Mouse (Mus musculus): ENCODE measurements around the gene Atrip.

Atrip gene

DNA sequence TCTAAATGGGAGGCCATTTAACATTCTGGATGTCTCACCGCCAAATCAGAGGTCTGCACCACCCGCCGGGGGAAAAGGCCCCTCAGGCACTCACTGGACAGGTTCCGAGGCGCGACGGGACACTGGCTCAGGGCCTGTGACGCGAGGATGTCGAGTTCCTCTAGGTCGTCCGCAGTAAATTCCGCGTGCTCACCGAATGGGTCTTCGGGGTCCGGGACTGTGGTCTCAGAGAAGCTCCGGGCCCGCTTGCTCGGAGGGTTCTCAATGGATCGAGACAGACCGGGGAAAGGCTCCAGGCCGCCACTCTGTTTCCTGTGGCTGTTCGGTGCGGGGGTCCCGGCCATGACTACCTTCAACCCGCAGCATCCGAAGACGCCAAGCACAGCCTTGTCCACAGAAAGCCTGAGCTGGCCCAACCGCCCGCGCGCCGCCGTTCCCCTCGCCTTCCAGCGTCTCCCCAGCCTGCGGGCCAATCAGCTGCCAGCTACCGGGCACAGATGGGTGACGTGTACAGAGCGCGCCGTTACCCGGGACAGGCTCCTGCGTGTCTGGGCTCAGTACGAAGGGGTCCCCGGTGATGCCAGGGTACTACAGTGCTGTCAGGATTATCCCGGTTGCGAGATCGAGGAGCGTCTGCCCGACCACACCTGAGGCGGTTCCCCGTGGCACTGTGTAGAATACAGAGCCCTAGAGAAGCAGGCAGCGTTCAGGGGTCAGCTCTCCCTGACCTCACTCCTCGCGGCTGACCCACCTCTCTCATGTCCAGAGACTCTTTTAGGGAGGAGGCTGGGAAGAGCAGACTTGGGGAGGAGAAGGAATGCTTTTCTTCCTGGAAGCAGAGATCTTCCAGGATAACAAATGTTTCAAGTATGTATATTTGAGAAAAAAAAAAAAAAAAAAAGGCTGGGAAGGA is at the start of gene Atrip:
TSS of gene Atrip (minus strand) at position 464 of the 913 bp plus-strand sequence.
- peak; percentile 94 for DNase-seq

DNA sequence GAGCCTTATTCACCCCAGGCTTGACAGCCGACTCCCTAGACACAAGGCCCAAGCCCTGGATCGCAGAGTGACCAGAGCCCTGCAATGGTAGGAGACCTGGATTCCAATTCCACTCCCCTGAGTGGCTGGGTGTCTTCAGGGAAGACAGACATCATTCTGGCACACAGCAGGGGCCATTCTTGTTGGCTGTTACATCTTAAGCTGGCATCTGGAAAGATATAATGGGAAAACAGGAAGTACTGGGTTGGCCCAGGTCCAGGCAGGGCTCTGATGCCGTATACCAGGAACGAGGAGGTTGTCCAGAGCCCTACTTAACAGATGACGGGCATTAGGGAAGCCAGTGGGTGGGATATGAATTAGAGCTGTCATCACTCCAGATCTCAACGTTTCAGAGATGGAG is 49.3 kb upstream of the Atrip start:
- peak; percentile 20 for DNase-seq

DNA sequence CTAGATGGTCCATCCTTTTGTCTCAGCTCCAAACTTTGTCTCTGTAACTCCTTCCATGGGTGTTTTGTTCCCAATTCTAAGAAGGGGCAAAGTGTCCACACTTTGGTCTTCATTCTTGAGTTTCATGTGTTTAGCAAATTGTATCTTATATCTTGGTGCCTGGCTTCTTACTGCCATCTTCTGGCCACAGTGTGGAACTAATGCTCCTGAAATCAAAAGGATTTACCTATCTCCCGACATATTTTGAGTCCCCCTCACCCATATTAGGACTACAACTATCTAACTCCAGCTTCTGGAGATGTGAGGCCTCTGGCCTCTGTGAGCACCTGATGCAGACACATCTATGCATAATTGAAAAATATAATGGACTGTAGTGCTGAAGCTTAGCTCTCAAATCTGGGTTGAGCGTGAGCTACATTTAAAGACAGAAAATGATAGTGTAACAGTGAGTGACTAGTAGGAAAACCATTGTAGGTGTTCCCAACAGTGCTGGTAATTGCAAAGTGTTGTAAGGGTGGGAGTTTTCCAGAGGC is 48.7 kb upstream of the Atrip start:
- DNase-seq: peak; percentile 66

DNA sequence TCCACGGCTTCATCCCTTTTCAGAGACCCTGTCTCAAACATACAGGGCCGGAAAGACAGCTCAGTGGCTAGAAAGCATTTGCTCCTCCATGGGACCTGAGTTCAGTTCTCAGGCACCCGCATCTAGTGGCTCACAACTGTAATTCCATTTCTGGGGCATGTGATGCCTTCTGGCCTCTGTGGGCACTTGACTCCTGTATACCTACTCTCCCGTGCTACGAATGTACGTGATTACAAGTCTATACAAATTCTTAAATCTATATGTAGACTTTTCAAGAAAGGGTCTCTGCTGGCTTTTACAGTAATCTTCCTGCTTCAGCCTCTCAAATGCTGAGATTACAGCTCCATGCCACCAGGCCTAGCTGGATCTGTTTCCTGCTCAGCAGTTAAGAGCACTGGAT is 47.0 kb upstream of the Atrip start:
- DNase-seq: no peak

DNA sequence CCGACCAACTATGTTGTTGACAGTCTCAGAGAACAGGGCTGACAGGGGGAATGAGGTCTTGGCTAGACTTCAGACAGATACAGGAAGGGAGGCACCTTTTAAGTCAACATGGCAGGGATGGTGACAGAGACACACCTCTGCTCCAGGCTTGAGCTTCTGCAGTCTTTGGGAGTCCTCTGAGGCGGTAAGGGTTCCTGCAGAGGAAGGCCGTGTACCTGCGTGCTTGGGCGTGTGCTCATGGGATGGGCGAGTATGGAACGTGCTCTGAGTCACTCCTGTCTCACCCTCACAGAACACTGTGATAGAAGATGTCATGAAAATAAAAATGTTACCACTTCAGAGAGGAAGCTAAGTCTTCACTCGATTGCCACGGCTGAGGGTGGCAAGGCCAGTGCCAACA is 45.6 kb upstream of the Atrip start:
- no peak for DNase-seq

DNA sequence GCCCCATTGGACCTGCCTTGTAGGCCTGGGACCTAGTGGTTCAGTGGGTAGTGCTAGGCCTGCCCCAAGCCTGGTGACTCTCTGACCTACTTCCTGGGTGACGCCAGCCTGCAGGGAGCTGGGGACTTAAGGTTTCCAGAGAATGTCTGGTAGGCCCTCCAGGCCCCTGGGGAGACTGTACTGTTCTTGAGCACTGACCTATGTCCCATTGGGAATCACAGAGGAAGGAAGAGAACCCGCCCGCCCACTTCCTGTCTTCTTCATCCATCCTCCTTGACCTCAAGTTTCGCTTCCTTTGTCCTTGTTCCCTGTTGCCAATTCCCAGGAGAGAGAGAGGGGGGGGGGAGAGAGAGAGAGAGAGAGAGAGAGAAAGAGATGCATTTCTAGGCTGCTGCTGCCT is 44.2 kb upstream of the Atrip start:
- no peak for DNase-seq

DNA sequence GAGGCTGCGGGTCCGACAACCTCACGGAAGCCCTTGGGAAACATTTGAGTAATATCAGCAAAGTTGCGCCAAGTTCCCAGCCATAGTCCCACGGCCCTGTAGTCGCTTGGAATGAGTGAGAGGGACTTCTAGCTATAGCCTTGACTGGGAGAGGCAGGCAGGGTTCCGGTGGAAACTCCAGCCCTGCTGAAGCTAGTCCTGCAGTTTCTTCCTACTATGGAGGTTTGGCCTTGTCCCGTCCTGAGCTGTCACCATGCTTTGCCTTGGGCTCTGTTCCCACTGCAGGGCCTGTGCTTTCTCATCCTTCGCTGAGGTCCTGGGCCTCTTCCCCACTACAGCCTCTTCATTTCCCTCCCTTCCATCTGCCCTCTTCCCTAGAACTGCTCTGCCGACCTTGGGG is 42.3 kb upstream of the Atrip start:
- no peak for DNase-seq

DNA sequence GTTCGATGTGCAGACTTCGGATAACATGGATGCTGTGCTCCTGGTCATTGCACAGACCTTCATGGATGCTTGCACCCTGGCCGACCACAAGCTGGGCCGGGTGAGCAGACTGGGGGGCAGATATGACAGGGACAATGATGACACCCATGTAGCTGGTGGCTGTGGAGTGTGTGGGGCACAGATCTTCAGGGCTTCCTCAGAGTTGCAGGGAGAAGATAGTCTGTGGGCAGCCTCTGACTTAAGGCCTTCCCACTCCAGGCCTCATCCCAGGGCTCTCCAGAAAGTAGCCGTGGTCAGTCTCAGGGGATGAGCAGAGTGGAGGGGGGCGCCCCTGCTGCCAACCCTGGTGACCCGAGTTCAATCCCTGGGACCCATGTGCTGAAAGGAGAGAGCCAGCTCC is 40.9 kb upstream of the Atrip start:
- DNase-seq: no peak

DNA sequence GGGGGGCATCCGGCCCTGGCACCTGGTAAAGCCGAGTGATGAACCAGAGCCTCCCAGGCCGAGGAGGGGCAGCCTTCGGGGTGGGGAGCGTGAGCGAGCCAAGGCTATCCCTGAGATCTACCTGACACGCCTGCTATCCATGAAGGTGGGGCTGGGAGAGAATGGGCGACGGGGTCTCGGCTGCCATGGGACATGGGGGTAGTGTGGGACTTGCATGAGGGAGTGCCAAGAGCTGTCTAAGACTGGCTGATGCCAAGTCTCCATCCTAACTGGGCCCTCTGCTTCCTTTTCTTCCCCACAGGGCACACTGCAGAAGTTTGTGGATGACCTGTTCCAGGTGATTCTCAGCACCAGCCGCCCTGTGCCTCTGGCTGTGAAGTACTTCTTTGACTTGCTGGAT is 40.4 kb upstream of the Atrip start:
- no peak for DNase-seq

DNA sequence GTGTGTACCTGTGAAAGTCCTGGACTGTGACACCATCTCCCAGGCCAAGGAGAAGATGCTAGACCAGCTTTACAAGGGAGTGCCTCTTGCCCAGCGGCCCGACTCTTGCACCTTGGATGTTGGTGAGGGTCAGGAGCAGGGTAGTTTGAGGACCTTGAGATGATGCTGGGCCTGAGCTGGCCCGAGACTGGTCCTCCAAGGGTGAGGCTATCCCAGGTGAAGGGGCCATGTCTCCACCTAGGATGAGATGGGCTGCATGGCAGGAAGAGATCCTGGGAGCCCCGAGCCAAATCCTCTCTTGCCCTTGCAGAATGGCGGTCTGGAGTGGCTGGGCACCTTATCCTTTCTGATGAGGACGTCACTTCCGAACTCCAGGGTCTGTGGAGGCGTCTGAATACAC is 39.4 kb upstream of the Atrip start:
- no peak for DNase-seq

DNA sequence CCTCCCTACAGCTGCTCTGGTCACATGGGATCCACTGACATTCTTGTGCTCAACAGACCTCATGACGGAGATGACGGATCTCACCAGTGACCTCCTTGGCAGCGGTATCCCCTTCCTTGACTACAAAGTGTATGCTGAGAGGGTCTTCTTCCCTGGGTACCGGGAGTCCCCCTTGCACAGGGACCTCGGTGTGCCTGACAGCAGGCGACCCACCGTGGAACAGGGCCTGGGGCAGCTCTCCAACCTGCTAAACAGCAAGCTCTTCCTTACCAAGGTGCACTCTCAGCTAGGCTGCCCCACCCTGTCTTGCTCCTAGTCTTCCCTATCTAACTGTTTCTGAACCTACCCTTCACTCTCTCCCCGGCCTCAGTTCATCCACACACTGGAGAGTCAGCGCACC is 37.7 kb upstream of the Atrip start:
- no peak for DNase-seq

DNA sequence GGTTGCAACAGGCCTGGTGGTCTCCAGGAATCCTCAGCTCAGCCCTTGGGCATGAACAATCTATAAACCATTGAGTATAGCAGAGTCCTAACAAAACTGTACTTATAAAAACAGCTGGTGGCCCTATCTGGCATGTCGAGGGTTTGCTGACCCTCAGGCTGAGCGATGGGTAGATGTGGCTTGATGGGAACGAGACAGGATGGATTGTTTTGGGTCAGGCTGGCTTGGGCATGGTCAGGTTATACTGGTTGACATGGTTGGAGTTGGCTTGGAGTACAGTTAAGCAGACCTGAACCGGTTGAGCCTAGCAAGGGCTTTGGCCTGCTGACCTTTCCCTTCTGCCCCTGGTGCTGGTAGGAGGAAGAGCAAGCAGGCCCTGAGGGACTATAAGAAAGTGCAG is 37.2 kb upstream of the Atrip start:
- no peak for DNase-seq

DNA sequence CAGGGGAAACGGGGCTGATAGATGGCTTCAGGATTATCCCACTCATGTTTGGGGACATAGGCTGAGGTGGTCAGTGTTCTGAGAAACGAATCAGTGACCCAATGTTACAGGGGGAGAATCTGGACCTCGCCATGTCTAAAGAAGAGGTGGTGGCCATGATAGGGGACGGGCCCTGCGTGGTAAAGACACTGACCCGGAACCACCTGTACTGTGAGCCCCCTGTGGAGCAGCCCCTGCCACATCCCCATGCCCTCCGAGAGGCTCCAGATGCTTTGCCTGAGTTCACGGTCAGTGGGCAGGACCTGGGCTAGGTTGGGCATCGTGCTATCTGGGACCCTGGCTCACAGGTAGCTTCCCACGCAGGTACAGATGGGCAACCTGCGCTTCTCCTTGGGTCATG is 36.3 kb upstream of the Atrip start:
- DNase-seq: no peak

DNA sequence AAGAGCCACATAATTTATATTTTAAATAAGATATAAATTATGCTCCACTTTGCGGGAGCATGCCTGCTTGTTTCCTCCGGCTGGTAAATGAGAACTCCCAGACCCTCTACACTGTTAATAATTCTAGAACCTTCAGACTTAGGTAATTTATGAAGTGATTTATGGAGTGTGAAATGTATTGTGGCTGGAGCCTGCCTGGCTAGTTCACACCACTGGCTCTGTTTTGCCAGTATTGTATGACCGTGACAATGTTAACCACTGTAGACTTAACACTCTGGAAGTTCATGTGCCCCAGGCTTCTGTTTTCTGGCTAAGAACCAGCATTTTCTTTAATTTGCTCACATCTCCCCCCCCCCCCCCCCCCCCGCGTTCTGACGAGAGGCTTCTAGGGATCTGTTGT is 33.4 kb upstream of the Atrip start:
- DNase-seq: no peak

DNA sequence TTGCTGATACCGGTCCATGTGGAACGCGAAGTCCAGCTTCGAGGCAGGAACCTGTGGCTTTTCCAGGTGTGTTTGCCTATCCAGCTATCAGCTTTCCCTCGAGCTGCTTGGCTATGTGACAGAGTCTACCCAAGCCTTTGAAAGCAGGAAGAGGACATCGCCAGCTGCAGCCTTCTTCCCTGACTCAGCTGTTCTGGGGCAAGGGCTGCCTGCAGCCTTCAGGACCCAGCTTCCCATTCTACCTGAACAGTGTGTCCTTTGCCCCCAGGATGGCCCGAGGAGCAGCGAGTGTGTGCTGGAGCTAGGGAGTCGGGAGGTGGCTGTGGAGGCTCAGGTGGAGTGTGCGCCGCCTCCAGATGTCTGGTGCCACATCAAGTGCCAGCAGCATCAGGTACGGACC is 31.7 kb upstream of the Atrip start:
- DNase-seq: no peak

DNA sequence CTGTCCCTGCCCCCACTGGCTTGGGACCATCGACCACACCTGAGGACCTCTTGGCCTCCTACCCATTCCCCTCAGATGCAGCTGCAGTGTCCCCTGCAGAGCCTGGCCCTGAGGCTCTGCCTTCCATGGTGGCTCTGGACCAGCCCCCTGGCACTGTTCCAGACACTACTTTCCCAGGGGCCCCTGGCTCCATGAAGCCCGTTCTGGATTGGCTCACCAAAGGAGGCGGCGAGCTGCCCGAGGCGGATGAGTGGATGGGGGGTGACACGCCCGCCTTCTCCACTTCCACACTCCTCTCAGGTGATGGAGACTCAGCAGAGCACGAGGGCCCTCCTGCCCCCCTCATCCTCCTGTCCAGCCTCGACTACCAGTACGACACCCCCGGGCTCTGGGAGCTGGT is 31.1 kb upstream of the Atrip start:
- peak; percentile 37 for DNase-seq

DNA sequence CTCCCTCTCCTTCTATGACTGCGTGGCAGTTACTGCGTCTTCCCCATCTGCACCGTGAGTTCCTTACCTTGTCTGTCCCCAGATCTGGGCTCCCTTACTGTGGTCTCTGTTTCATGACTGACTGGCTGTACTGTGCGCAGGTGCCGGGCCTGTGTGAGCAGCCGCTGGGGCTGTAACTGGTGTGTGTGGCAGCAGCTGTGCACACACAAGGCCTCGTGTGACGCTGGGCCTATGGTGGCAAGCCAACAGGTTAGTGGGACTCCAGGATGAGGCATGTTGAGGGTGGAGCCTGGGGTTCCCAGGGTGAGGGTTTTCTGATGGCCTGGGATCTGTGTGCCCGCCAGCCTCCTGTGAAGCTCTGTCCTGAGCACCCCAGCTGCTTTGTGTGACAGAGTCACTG is 30.2 kb upstream of the Atrip start:
- DNase-seq: no peak

DNA sequence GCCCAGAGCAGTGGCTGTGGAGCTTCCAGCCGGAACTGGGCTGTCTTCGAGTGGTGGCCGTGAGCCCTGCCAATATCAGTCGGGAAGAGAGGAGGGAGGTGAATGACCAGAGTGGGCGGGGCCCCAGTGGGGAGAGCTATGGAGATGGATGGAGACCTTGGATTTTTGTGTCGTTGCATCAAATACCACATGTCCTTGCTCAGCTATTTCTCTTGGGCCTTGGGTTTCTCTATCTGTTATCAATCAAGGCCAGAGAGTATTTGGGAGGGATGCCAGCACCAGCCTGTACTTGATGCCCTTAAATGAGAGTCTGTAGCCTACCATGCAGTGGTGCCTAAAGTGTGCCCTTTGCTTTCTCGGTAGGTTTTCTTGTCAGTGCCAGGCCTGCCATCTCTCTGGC is 29.3 kb upstream of the Atrip start:
- DNase-seq: no peak

DNA sequence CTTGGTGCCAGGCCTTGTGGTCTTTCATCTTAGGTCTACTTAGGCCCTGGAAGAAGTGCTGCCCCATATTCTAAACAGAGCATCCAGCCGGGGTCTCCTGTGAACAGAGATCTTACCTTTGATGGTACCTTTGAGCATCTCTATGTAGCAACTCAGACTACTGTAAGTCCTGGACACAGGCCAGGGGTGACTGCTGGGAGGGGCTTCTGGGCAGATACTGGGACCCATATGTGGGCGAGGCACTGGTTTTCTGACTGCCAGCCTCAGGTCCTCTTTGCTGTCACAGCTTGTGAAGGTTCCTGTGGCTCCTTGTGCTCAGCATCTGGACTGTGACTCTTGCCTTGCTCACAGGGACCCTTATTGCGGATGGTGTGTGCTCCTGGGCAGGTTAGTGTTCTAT is 28.6 kb upstream of the Atrip start:
- no peak for DNase-seq

DNA sequence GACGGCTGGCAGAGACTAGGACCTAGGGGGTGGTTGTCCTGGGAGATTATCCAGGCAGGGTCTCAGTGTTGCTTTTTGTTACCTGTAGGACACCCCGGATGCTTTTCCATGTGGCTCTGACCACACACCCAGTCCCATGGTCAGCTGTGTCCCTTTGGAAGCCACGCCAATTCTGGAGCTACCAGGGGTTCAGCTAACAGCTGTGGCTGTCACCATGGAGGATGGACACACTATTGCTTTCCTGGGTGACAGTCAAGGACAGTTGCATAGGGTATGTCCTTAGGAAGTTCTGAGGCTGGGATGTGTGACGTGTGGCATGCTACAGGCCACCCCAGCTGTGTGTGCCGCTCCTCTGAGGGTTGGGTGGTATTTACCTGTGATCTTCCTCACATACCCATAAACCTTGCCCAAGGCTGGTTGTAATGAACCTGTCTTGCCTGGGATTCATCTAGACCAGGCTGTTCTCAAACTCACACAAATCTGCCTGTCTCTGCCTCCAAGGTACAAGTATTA is 28.1 kb upstream of the Atrip start:
- DNase-seq: no peak

DNA sequence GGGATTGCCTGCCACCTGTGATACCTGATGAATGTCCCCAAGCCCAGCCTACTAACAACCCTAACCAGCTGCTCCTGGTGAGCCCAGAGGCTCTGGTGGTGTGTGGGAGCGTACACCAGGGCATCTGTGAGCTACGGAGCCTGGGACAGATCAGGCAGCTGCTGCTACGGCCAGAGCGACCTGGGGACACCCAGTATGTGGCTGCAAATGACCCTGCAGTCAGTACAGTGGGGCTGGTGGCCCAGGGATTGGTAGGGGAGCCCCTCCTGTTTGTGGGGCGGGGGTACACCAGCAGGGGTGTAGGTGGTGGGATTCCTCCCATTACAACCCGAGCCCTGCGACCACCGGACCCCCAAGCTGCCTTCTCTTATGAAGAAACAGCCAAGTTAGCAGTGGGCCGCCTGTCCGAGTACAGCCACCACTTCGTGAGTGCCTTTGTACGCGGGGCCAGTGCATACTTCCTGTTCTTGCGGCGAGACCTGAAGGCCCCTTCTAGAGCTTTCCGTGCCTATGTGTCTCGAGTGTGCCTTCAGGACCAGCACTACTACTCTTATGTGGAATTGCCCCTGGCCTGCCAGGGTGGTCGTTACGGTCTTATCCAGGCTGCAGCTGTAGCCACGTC is 26.5 kb upstream of the Atrip start:
- DNase-seq: no peak

DNA sequence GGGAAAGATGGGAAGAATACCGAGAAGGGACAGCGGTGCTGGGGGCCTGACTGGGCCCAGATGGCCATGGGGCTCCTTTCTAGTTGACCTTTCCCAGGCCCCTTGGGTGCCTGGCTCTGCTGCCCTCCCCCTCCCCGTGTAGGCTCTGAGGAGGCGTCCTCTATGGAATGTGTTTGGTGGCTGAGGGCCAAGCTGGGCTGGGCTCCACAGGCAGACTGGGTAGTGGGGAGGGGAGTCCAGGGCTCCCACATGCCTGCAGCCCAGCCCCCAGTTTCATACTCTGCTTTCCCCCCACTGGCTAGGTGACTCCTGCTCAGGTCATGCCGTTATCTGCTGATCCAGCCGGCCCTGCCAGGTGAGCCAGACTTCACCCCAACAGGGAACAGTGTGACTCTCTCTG is 25.0 kb upstream of the Atrip start:
- peak; percentile 57 for DNase-seq

DNA sequence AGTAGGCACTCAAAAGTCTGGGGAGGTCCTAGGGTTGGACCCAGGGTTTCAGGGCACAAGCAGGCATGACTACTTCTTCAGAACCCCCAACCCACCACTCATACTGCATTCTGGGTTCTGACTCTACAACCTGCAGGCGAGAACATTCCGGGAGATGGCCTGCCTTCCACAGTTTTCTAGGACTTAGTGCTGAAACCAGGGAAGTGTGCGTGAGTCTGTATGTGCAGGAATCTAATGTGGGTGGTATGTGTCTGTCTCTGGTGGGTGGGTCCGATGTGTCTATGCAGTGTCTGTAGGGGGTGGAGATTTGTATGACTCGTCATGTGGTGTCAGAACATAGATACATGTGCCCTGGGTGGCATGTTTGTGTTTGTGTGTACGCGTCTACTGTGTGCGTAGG is 24.4 kb upstream of the Atrip start:
- DNase-seq: peak; percentile 9

DNA sequence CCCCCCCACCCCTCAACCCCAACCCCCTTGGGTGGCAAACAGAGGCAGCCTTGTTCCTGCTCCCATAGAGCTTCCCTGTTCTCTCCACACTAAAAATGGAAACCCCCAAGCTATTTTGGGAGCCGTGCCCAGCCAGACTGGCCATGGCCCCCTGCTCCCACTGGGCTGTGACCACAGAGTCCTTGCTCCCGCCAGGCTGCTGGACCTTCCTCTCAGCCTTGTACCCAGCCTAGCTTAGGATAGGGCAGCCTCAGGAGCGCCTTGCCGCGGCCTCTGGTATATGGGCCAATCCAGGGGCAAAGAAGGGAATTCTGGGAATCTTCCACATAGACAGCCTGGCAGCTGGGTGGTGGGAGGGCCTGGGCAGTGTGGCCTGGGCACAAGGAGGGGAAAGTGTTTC is 23.9 kb upstream of the Atrip start:
- DNase-seq: peak; percentile 77
